Mouse (Mus musculus): ENCODE results near the gene Tra2a. TPM values are rescaled to one million over a fixed set of nuclear protein-coding genes. Genes with fewer than 3 reads are reported as not detected.
"Not testable (repeated sequence)": the region's sequence is repeated elsewhere in the genome, so short reads cannot be mapped to it uniquely, and the experiment has no call there.

The Tra2a gene
- total RNA-seq (2021) (10 to 100 TPM; 38.5 to 88.4 TPM), polyA plus RNA-seq (2012; rRNA removed) (15.6 and 17.5 TPM in 2 replicates)
- long read RNA-seq, transcript Tra2a-201 (8 exons, 1,799 nt), result major isoform, 9 of 13 reads
- long read RNA-seq, partial matches to known transcripts, result 1 of 13 reads
- long read RNA-seq, other reads (novel, unspliced or antisense), result 3 of 13 reads

DNA sequence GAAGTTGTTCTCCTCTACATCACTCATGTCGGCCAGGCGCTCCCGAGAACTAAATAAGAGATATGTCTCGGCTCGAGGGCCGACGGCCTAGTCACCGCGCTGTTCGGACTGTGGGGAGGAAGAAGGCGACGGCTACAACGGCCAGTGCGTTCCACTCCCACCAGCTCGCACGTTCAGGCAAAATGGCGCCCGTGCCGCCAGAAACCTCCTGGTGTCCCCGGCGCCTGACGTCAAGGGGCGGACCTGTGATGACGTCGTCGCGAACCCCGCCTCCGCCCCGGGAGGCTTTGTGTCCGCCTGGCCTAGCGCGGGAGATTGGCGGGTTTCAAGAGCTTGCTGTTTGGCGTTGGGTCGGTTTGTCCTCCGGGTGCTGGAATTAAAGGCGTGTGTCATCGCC lies at the start of gene Tra2a:
Gene Tra2a, minus strand, starts transcription at position 187 of the 397 bp plus-strand sequence.
- DNase-seq, result peak; percentile 97

DNA sequence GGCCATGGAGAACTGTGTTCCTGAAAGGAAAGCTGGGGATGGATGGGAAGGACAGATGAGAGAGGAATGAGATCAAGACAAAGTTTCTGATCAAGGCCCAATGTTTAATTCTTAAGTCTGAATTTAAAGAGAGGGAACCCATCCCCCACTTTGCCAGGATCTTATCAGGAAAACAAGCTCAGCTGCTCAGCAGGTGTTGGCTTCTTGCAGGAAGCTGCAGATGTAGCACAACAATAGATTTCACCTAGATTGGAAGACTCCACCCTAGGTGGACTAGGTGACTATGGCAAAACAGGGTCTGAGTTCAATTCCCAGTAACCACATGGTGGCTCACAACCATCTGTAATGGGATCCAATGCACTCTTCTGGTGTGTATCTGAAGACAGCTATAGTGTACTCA lies 34.5 kb upstream of the Tra2a start:
- DNase-seq, result no peak

DNA sequence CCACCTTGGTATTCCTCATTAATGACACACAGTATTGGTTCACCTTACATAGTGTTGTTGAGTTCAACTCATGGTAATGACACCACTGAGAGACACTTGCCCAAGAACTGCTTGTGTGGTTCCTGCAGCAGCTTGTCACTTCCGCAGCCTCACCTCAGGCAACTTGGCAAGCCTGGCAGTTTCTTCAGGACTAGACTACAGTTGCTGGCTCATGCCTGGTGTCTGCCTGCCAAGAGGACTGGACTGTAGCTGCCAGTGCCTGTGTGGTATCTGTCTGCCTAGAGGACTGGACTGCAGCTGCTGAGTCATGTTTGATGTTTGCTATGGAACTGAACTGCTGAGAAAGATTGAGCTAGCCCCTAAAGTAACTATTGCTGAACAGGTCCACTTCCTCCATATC lies 18.3 kb upstream of the Tra2a start:
- peak; percentile 61 for DNase-seq

DNA sequence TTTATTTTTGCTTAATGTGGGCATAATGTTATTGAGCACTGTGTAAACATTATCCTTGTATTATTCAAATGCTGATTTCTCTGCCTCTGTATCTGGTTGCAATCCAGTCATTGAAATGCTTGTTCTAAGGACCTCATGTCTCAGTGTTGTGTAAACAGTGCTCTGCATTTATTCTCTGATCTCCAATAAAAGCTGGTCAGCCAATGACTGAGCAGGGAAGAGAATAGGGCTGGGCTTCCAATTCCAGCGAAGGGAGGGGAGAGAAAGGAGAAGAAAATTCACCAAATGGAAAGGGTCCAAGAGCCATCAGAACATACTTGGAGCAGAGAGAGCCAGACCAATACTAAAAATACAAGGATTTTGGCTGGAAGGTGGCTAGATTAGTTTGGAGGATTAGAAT lies 17.1 kb upstream of the Tra2a start:
- no peak for DNase-seq

DNA sequence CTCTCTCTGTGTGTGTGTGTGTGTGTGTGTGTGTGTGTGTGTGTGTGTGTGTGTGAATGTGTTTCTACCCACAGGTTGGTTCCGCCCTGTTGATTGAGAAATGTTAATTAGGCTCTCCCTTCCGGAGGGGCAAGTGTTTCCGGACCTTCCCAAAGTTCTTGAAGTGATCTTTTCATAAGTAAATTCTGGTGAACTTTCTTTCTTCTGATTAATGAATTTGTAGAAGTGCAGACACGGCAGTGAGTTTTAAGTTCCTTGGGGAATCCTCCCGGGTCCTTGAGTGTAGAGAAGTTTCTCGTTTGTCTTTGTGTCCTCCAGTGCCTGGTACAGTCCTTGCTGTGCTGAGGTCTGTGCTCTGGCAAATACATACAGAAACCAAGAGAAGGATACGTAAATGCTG lies 11.5 kb upstream of the Tra2a start:
- no peak for DNase-seq

DNA sequence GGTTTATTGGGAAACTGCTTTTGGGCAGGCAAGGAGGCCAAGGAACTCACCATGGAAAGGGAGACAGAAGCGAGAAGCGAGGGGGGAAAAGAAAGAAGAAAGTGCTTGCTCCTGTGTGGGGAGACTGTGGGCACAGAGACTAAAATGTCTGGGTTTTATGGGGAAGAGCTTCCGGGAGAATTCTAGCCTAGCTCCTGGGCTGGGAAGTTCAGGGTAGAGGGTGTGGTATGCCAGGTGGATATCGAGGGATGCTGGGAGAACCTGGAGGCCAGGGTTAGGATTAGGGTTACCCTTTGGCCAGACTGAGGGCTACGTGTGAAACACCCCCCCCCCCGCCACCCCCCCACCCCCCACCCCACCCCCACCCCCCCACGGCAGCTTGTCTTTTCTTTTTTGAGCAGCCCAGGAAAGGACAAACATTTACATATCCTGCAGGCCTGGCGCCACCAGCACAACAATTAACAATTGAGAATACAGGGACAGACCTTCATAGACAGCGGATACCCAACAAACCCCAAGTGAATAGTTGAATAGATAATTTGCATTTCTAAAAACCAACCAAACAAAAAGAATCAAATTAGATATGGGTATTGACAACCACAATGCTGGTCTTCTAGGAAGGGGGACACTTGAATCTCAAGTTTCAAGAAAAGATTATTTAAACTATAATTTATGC lies 10.7 kb upstream of the Tra2a start:
- DNase-seq, result no peak

DNA sequence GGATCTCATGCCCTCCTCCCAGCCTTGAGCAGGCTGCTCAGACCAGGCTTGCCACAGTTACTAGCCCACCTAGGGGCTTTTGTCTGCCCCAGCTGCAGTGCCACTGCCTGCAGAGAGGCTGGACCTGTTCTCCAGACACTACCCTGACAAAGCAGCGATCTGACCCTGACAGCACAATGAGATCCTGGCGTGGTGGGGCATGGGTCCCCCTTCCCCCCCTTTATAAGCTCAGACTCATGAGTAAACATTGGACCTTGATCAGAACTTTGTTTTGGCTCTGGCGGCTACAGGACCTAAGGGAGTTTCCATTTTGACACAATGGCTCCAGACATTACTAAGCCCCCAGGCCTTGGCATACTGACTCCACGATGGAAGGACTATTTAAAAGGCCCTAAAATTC lies 10.1 kb upstream of the Tra2a start:
- DNase-seq, result no peak

DNA sequence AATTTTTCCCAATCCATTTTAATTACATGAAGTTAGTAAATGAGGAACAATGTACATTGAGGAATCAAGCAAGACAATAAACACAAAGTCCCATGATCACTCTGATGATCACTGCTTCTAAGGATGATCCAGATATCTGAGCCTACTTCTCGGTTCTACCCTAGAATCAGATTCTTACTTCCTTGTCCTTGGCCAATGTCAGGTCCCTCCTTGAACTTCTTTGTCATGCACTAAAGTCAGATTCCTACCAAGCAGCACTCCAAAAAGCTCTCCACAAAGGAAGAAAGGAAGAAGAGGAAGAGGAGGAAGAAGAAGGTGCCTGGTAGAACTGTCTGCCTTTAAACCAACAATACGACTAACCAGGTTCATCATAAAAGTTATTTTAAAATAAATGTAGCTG lies 9.0 kb upstream of the Tra2a start:
- DNase-seq, result no peak

DNA sequence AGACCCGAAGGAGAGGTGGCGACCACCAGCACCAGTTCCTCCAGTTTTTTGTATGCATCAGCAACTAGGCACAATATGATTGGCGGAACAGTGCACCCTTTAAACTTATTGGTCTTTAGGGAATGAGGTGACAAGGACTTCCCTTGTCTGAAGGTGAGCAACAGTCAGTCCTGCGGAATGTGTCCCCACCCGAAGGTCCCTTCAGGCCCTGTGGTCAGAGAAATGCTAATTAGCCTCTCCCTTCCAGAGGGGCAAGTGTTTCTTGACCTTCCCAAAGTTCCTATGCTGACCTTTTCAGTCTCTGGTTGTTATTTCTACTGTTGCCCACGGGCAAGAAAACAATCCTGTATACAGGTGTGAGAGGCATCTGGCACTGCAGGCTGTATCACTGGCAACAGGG lies 8.0 kb upstream of the Tra2a start:
- no peak for DNase-seq

DNA sequence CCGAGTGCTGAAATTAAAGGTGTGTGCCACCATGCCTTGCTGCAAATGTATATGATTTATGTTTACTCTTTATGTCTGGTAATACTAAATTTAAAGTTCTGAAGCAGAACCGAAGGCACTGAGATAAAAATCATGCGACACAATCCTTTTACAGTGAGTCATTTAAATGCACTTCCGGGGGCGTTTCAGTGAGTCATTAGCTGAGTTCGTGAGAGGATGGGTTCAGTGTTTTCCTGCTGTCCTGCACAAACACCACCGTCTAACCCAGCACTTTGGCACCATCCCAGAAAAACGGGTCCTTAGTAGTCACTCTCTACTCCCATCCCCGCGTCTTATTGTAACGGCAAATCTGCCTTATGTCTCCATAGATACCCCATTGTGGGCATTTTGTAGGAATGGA lies 6.1 kb upstream of the Tra2a start:
- peak; percentile 18 for DNase-seq

DNA sequence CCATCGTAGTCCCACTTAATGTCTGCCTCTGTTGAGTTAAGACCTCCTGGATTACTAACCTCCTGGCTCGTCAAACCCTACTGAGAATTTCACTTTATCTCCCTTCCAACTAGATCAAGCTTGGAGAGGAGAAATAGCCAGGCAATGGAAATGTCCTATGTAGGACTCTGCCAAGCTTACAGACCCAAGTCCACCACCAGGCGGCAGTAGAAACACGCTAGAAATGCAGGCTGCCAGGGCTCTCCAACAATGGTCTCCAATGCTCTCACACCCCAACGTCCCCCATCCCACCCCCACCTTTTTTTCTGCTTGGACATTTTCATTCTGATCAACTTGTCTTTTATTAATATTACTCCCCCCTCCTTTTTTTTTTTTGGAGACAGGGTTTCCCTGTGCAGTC lies 5.4 kb upstream of the Tra2a start:
- peak; percentile 78 for DNase-seq

DNA sequence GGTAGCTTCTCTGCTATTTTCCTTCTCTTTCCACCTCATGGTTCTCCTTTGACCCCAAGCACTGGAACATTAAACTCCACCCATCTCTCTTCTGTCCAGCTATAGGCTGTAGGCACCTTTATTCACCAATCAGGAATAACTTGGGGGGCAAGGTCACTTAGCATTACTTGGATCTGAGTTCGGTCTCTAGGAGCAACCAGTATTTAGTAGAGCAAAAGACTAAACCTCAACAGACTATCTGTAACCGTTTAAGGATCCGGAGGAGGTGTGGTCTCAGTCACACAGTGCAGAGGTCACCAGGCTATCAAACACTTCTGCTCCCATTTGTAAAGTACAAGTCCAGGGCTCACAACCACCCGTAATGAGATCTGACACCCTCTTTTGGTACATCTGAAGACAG lies 3.9 kb upstream of the Tra2a start:
- DNase-seq, result no peak

DNA sequence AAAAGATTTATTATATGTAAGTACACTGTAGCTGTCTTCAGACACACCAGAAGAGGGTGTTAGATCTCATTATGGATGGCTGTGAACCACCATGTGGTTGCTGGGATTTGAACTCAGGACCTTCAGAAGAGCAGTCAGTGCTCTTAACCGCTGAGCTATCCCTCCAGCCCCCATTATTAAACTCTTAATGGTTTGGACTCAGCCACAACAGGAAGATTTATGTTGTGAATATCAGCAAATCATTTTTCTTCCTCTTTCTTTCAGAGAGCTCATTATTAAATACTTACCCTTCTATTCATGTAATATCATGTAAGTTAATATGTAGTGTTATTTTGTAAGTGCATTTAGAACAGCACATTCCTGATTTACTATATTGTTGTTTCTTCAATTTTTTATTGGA lies 1.4 kb upstream of the Tra2a start:
- DNase-seq, result not testable (repeated sequence)

DNA sequence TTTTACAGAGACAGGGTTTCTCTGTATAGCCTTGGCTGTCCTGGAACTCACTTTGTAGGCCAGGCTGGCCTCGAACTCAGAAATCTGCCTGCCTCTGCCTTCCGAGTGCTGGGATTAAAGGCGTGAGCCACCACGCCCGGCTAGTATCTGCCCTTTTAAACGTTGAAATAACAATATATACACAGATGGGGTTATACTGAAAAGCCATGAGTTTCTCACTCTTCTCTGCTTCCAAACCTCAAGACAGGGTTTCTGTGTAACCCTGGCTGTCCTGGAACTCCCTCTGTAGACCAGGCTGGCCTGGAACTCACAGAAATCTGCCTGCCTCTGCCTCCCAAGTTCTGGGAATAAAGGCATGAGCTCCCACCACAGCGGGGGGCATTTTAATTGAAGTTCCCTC lies 613 bp upstream of the Tra2a start:
- DNase-seq, result not testable (repeated sequence)

DNA sequence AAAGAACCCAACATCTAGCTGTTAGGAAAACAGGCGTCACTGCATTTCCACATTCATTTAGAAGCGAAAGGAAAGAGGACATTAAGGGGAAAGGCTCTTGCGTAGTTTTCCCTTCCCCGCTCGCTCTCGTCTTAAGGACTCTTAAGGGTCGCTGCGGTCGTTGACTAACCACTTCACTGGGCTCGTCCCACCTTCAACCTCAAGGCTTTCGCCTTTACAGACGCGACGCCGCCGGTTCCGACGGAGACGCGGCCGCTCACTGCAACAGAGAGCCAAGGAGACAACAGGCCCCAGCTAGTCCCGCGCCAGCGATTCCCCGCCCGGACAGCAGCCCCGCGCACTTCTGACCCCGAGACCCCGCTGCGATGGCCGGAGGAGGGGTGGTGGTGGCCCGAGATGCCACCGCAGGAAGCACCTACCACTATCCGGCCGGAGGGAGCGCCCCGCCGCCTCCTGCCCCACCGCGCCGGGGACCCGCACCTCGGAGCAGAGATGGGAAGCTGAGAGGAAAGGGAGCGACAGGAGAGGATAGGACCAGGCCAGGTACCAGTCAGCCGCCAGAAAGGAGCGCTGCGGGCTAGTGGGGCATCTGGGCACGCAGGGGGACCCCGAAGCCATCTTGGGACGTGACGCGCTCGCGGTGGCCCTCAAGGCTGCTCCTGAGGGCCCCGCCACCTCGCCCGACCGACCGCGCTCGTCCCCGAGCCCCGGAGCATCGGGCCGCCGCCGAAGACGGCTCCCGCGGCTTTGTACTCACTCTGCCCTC lies 569 bp downstream of the Tra2a start:
- peak; percentile 79 for DNase-seq

DNA sequence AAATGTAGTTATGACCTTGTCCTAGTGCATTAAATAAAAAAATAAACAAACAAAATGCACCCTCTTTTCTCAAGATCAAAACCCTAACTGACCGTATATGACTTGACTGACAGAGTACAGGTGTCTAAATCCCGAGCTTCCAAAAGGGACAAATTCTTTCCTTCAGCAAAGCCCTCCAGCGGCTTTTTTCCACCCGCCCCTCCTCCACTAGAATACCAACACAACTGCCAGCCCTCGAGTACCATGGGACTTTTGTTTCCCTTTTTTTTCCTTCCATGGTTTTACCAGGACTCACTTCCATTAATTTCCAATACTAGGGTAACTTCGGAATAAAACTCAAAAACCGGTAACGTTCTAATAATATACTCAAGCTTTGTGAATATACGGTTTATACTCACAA lies 1.4 kb downstream of the Tra2a start:
- DNase-seq, result no peak

DNA sequence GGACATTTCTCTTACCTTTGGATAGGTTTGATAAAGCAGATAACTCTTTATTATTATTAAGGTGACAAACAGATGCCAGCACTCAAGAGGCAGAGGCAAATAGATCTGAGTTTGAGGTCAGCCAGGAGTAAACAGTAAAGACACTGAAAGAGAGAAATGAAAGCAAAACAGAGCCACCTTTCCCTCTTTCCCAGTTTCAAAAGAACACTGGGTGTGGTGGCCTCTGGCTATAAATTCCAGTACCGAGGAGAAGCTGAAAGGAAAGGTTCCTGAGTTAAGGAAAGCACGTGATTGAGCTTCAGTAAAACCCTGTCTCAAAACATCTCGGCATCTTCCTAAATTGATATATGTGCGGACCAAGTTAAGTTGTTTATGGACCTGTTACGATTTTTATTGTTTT lies 4.1 kb downstream of the Tra2a start:
- no peak for DNase-seq

DNA sequence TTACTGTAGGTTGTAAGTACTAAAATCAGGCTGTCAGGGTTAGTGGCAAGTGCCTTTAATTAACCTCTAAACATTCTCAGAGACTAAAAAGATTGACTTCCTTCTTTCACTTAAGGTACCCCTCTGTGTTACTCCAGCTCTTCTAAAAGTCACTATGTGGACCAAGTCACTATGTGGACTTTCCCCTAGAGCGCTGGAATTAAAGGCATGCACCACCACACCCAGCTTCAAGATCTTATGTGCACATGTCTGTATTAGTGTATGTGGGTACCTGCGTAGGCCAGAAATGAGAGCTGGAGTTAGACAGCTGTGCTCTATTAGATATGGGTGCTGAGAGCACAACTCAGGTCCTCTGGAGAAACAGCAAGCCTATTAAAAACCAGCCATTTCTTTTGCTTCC lies 6.0 kb downstream of the Tra2a start:
- no peak for DNase-seq

DNA sequence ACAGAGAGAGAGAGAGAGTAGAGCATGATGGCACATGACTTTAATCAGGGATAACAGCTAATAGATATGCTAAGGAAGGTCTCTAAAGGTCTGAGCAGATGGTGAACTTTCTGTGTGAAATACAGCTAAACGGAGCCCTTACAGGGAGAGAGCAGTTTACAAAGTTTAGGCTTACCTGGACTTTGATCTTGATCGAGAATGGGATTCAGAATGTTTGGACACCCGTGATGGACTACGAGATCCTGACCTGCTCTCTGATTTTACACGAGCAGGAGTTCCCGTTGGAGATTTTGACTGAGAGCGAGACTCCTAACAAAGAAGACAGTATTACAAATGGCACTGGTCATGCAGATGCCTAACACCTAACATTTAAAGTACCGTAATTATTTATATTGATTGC lies 11.6 kb downstream of the Tra2a start:
- DNase-seq, result no peak

DNA sequence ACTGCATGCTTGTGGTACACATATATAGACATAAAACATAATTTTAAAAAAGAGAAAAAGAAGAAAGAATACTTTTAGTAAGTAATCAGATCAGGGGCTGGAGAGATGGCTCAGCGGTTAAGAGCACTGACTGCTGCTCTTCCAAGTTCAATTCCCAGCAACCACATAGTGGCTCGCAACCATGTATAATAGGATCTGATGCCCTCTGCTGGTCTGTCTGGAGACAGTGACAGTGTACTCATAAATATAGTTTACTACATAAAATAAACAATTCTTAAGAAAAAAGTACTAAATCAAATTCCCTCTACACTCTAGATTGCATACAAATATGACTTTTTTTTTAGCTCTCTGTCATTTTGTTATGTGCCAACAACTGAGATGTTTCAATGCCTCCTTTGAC lies 12.6 kb downstream of the Tra2a start:
- DNase-seq, result no peak

DNA sequence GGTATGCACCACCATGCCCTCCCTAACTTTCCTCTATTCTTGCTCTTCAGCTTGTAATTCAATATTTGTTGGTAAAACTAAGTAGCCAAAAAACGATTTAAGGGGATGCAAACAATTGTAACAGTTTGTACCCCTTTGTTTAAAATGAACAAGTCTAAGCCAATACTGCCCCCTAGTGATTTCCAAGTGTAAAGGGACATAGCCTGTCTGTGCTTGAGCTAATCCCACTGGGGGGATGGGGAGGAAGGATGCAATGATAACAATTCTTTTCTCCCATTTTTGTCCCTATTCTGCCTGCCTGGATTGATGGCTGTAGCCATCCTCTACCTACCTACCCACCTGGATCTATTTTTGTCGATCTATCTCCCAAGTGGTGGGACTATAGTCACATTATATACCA lies 16.6 kb downstream of the Tra2a start:
- no peak for DNase-seq

DNA sequence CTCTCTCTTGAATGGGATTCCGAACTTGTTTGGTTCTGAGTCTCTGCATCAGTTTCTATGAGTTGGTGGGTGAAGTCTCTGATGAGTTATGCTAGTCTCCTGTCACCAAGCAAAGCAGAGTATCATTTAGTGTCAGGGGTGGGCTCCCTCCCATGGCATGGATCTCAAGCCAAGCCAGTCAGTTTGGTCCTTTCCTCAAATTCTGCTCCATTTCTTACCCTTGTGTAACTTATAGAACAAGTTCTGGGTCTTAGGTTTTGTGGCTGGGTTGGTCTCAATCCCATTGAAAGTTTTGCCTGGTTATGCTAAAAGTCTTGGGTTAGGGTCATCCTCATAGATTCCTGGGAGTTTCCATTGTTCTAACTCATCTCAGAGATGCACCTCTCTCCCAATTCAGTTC lies 21.5 kb downstream of the Tra2a start:
- DNase-seq, result no peak

DNA sequence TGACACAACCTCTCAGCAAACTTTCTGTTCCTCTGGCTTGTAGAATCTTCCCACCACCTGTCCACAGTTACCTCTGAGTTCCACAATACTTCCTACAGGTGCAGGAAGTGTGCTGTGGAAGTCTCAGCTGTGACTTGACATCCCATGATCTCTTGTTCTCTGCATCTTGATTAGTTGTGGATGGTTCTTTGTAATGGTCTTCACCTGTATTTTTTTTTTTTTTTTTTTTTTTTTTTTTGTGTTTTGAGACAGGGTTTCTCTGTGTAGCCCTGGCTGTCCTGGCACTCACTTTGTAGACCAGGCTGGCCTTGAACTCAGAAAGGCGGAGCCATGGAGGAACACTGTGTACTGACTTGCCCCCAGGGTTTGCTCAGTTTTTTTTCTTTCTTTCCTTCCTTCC lies 22.3 kb downstream of the Tra2a start:
- DNase-seq, result no peak

DNA sequence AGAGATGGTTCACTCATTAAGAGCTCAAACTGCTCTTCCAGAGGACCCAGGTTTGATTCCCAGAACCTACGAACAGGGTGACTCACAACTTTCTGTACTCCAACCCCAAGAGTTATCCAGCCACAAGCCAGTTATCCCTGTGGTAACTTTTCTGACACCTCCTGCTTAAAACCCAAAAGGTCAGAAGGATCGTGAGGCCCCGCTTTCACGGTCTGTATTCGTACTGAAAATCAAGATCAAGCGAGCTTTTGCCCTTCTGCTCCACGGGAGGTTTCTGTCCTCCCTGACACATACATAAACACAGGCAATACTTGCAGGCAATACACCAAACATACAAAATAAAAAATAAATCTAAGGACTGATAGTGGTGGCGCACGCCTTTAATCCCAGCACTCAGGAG lies 27.5 kb downstream of the Tra2a start:
- DNase-seq, result peak; percentile 100

Data from adrenal gland, adult 2 months (tissue).